Mouse (Mus musculus) cerebellum, adult 11-12 months (tissue): Measurements from ENCODE around the gene Zfp985.
"Not testable (repeated sequence)": the region's sequence is repeated elsewhere in the genome, so short reads cannot be mapped to it uniquely, and the experiment has no call there.

Experiments used
- DNase-seq: peaks from one replicate; pipeline ENCODE4 v3.0.0; 2022

The Zfp985 gene

DNA sequence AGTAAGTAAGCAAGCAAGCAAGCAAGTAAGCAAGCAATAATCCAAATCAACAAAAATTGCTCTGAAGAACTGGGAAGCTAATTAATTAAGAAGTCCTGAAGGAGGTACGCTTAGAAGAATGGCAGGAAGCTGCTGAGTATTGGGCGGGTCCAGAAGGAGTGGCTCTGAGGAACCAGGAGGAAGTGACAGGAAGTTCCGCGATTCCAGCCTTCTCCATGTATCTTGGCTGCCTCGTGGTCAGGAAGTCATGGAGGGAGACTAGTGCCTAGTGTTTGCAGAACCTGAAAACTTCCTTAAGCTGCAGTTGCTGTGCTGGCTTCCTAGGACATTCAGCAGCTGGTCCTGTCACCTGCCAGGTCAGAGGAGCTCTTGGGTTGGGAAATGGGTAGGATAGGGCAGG, at the start of gene Zfp985:
Zfp985 (plus strand) TSS at position 207 of the 400 bp plus-strand sequence.
- not testable (repeated sequence) for DNase-seq

DNA sequence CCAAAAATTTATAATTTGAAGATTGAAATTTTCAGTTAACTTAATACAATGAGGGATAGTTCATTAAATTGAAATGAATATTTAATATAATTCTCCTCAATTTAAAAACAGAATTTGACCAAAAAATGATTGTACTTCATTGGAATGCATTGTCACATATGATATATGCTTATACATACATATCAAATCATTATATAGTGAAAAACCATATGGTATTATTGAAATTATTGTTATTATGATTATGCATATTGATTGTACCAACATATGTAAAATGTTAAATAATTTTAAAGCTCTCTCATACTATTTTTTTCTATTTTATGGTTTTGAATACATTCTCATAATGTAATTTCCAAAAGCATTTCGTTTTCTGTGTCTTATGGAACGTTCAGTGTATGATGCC, 43.9 kb upstream of the Zfp985 start:
- no peak for DNase-seq

- DNase-seq: no peak
Observed at GRCm38 (mm10) chr4:147518981-147519380, 34.1 kb upstream of the Zfp985 start.

DNA sequence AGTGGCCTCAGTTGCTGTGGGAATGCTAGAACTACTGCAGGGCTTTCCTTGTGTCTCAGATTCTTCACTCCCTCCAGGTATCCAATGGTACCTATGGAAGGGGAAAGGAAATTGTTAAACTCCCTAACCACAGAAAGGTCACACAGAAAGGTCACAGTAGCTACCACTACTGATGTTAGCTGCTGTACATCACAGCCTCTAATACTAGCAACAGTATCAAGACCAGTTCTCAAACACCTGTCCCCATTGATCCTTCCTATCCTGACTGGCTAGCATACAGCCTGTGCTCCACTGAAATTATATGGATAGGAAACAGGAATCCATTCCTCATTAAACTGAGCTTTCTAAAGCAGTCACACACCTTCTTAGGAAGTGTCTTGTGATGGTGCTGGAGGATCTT, 33.0 kb upstream of the Zfp985 start:
- DNase-seq: no peak

DNA sequence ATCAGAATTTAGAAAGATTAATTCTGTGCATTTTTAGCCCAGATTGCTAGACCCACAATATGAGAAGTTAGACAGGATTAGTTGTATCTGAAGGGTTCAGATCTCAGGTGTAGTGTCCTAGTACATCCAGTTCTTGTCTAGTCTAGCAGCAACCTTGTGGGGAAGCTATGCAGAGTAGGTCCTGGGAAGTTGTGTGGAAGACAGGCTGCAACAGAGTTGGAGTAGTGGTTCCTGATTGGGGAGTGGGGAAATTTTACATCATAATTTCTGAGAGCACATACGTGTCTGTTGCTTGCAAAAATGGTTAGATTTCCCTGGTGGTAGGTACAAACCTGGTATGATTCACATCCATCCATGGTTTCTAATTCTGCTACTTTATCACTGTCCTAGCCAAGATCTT, 28.0 kb upstream of the Zfp985 start:
- no peak for DNase-seq

GRCm38 (mm10) chr4:147530366-147530765, 22.7 kb upstream of the Zfp985 start:
- no peak for DNase-seq

- DNase-seq: not testable (repeated sequence)
Observed at GRCm38 (mm10) chr4:147535916-147536315, 17.2 kb upstream of the Zfp985 start.

GRCm38 (mm10) chr4:147537702-147538101, 15.4 kb upstream of the Zfp985 start:
- no peak for DNase-seq

GRCm38 (mm10) chr4:147539918-147540317, 13.2 kb upstream of the Zfp985 start, which contains the start of gene Gm16503:
Gene Gm16503 (plus strand): TSS chr4:147540218.
- DNase-seq: not testable (repeated sequence)

GRCm38 (mm10) chr4:147541105-147541504, 12.0 kb upstream of the Zfp985 start:
- DNase-seq: no peak

DNA sequence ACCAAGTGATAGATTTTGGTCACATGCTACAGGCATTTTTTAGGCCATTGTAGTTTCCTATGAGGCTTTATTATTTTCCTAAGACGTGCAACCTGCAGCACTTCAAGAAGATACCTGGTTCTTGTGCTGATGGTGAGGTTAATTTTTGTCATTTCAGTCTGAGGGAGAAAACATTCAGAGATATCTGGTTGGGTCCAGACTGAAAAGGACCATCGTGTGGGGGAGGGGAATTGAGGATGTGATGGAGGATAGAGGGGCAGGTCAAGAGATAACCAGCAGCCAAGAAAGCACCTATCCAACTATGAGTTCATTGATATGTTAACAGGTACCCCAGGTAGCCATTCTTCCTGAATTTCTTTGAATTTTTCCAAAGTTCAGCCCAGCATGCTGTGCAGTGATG, 1.3 kb downstream of the Zfp985 start:
- DNase-seq: not testable (repeated sequence)

DNA sequence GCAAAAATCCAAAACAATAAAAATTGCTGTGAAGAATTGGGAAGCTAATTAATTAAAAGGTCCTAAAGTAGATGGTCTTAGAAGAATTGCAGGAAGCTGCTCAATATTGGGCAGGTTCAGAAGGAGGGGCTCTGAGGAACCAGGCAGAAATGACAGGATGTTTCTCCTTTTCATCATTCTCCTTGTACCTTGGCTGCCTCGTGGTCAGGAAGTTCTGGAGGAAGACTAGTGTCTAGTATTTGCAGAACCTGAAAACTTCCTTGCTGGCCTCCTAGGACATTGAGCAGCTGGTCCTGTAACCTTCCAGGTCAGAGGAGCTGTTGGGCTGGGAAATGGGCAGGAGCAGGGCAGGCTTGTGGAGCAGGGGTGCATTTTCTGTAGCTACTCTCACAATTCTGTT, 3.8 kb downstream of the Zfp985 start:
- DNase-seq: not testable (repeated sequence)

DNA sequence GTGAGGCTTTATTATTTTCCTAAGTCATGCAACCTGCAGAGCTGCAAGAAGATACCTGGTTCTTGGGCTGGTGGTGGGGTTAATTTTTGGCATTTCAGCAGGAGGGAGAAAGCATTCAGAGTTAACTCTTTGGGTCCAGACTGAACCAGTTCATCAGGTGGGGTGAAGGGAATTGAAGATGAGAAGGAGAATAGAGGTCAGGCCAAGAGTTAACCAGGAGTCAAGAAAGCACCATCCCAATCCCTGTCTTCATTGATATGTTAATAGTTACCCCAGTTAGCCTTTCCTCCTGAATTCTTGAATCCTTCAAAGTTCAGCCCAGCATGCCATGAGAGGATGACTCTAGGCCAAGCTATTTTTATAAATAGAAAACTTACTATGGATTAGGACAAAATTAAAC, 4.9 kb downstream of the Zfp985 start:
- not testable (repeated sequence) for DNase-seq

- DNase-seq: not testable (repeated sequence)
Observed at GRCm38 (mm10) chr4:147559096-147559495, 6.0 kb downstream of the Zfp985 start.

- DNase-seq: no peak
Observed at GRCm38 (mm10) chr4:147565426-147566220, 12.5 kb downstream of the Zfp985 start.

DNA sequence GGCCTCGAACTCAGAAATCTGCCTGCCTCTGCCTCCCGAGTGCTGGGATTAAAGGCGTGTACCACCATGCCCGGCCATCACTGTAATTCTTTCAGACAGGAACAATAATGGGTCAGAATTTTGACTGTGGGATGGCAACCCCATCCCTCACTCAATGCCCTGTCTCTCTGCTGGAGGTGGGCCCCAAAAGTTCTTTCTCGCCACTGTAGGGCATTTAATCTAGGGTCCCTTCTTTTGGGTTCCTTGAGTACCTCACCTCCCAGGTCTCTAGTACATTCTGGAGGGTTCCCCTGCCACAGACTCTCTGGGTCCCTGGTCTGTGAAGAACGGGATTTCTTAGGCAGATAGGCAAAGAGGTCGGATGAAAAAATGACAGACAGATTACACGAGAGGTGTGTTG, 18.1 kb downstream of the Zfp985 start:
- not testable (repeated sequence) for DNase-seq

GRCm38 (mm10) chr4:147579371-147579770, 26.3 kb downstream of the Zfp985 start:
- not testable (repeated sequence) for DNase-seq

DNA sequence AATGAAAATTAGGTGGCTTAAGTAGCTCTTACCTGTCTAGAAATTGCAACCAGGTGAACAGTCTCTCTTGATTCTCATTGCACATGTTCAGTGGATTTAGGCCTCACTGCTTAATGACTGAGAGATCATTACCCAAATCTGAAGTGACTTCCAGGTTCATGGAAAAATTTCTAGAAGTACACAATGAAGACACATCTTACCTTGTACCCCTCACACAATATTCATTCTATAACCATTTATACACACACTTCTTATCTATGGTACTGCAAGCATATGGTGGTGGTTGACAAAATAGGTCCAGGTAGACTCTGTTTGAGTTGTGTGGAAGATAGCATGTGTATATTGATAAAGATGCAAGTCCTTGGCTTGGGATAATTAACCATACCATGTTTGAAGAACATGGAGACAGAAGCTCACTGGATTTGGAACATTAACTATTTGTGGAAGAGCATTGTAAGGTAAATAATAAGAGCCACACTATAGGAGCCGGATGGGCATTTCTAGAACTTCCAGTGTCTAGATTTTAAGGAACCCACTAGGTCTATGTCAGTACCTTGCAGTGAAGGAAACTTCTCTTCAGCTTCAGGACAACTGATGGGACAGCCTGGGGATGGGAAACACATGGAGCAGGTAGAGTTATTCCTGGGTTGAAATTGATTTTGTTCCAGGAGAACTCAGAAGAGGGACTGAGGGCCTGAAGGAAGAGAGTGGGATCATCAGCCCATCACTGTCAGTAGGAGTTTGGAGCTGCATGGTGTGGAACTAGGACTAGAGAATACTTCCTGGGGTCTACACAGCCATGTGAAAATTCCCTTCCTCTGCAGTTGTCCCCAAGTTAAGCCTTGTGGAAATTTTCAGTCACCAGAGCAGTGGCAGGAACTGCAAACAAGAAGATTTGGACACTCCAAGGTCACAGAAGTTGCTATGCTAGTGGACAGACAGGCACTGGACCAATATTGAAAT, 33.7 kb downstream of the Zfp985 start:
- DNase-seq: no peak

GRCm38 (mm10) chr4:147594630-147595029, 41.6 kb downstream of the Zfp985 start:
- not testable (repeated sequence) for DNase-seq

DNA sequence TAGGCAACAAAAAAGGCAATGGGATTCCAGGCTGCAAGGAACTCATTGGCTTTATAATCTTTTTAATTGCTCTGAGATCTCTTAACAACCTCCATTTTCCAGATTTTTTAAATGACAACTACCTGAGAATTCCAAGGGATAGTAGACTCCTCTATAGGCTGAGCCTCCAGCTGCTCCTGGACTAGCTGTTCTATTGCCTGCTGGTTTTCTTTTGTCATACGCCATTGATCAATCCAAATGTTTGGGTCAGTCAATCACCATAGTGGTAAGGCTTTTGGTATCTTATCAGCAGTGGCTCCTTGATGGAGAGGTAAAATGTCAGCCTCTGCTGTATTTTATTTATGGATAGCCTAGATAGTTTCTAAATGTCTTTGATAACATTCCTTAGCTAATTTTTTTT, 44.6 kb downstream of the Zfp985 start:
- DNase-seq: no peak

DNA sequence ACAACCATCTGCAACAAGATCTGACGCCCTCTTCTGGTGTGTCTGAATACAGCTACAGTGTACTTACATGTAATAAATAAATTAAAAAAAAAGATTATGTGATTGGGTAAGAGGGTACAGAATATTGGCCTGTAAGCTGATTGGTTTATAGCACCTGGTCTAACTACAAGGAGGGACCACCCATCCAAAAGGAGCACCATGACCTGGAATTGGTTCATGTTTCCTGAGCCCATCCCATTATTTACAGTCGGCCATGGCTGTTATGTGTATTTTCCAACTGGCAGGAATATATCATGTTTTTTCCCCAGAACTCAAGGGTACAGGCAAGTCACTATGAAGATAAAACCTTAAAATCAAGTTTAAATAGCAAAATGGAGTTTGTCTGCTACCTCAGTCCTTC, 45.8 kb downstream of the Zfp985 start:
- no peak for DNase-seq

- no peak for DNase-seq
Observed at GRCm38 (mm10) chr4:147601881-147602280, 48.8 kb downstream of the Zfp985 start.

DNA sequence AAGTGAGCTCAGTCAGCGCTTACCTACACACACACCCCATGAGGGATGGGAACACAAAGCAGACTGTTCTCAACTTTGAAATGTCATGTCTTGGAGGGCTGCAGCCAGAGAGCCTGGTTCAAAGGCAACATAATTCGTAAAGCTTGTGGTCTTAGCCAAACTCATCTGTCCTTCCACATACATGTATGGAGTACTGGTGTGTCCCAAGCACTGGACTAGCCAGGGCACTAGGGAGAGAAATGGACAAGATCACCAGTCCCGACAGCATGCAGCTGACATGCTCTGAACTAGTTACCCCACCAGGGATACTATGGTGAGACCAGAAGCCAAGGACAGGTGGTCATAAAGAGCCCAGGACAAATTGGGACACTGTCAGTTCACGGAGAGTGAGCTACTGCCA, 50.7 kb downstream of the Zfp985 start:
- DNase-seq: no peak

DNA sequence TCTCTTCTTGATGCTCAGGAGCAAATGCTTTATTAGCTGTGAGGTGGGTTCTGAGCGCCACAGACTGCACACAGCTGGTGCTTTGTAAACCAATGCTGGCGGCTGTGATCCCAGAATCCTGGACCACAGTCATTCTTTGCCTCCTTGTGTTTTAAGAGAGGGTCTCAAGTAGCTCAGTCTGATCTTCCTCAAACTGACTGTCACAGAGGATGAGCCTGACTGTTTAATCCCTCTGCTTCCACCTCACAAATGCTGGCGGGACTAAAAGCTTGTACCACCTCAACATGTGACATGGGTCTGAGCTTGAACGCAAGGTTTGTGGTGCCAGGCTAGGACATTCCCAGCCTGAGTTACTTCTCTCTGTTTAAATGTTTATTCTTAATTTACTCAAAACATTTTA, 52.4 kb downstream of the Zfp985 start:
- no peak for DNase-seq
